Mouse (Mus musculus) lung, adult 18-20 months (tissue): Measurements from ENCODE around the gene Med13l.

ENCODE experiments used
- DNase-seq, 2 experiments: peaks; one replicate each; pipeline ENCODE4 v3.0.0; 2022; ENCODE audit warnings: mixed read lengths in 2 of 2

Gene Med13l

GRCm38 (mm10) chr5:118700978-118701377 lies 140.5 kb downstream of the Med13l start:
- DNase-seq = no peak

GRCm38 (mm10) chr5:118702674-118703073 lies 142.2 kb downstream of the Med13l start:
- DNase-seq = no peak

GRCm38 (mm10) chr5:118704148-118704547 lies 143.7 kb downstream of the Med13l start:
- no peak for DNase-seq

GRCm38 (mm10) chr5:118704960-118705359 lies 144.5 kb downstream of the Med13l start:
- DNase-seq = no peak

DNA sequence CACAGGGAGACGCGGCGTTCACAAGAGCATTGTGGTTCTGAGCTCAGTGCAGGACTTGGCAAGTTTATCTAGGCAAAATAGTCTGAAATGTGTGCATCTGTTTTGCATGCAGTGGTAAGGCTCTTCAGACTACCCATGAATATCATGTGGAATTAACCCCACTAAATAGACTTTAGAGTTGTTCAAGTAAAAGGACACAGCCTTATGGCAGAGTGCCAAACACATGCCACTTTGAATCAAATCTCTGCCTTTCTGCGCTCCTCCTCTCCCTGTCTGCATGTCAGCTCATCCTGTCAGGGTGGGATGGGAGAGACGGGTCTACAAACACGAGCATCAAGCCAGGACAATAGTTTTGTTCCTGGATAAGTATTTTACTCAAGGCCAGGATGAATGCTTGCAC lies 145.5 kb downstream of the Med13l start:
- no peak for DNase-seq

- DNase-seq = no peak
These were observed 145.9 kb downstream of the Med13l start for GRCm38 (mm10) chr5:118706414-118706813.

DNA sequence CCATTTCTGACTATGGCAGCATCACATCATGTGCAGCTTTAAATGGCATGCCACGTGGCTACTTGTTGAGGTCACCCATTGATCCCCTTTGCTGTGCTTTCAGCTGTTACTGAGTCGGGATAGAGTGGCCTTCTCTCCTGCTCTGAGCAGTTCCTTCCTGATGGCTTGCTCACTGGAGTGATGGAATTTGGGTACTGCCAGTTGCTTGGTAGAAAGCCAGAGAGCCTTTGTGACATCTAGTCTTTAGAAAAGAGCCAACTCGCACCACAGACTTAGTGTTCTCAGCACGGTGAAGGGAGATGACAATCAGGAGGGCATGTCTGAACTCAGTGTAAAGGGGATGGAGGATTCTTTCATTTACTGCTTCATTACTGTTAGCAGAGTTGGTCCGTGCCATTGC lies 147.0 kb downstream of the Med13l start:
- DNase-seq = no peak

GRCm38 (mm10) chr5:118708215-118708949 lies 147.9 kb downstream of the Med13l start:
- DNase-seq = peak; percentile 65 to 71

- DNase-seq = peak; percentile 49 to 68
These were observed 149.4 kb downstream of the Med13l start for GRCm38 (mm10) chr5:118709847-118710251.

DNA sequence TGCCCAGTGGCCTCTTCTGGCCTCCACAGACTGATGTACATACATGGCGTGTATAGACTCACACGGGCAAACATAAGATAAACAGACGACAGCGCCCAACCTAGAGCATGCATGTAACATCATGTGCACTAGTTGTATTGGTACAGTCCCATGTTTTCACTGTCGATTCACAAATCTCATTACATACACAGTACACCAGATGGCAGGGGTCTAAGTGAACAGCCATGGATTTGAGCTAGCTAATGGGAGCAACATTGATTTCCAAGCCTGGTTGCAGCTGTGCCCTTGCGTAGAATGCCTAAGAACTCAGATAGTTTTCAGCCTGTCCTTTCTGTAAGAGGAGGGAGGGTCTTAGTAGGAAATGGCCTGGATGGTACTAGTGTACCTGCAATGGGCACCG lies 155.0 kb downstream of the Med13l start:
- DNase-seq = no peak

- DNase-seq = no peak
These were observed 156.1 kb downstream of the Med13l start for GRCm38 (mm10) chr5:118716295-118717271.

DNA sequence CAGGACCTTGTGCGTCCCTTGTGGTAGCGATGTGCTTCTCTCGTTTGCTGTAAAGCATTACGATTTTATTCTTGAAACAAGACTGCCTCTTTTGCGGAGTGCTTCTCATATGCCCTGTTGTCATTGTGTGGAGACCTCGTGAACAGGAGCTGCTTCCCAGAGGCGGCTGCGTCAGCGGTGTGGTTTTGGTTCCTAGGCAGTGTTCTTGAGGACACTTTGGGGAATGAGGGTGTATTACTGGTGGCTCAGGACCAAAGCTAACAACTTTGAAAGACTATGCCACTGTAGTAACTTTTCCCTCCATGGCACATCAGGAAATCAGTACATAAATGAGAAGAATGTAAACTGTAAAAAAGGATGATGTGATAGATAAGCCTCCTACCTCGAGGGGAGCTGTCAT lies 157.0 kb downstream of the Med13l start:
- DNase-seq = peak; percentile 22 to 60

DNA sequence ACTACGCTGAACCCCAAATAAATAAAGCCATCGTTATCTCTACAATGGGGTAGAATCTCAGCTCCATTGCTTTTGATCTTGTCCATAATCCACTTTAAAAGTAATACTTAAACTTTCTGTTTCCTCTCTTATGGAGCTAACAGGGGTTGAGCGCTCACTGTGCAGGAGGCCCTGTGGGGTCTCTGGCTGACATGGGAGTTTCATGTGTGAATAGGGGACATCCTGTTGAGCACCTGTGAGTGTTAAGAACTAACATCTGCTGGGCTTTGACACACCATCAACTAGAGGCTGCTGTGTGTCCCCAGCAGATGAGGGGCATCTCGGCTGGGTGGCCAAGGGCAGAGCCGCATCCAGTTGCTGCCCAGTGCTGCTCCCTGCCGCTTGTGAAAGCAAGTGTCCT lies 157.6 kb downstream of the Med13l start:
- no peak for DNase-seq

- no peak for DNase-seq
These were observed 160.9 kb downstream of the Med13l start for GRCm38 (mm10) chr5:118721416-118721815.

DNA sequence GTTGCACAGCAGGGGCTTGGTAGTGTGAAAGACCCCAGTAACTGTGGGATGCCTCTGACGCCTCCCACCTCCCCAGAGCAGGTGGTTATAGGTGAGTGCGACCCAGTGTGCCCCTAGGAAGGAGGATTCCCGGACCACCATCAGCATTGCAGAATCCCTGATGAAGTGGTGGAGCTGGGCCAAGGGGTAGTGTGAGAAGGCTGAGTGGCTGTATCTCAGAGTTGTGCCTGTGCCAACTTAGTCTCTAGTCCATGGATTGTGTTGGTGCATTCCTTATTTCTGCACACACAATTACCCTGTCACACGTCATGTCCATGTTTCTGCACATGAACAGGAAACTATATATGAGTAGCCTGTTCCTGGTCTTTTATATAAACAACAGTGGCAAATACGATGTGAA lies 161.4 kb downstream of the Med13l start:
- no peak for DNase-seq

DNA sequence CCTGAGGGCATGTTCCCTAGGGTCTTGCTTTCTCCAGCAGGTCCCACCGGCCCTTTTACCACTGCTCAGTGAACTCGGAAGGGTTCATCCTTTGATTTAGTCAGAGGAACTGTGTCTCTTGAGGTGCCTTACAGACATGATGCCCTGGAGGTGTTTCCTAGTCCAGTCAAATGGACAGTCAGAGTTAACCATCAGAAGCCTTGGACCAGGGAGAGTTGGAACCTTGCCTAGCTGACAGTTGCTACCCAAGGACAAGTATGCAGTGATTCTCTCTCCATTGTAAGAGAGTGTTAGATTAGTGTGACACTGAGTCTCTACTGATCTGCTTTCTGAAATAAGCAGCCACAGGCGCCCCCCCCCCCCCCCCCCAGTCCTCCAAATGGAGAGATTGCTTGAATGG lies 162.0 kb downstream of the Med13l start:
- DNase-seq = no peak

- DNase-seq = no peak
These were observed 164.9 kb downstream of the Med13l start for GRCm38 (mm10) chr5:118725425-118725824.

DNA sequence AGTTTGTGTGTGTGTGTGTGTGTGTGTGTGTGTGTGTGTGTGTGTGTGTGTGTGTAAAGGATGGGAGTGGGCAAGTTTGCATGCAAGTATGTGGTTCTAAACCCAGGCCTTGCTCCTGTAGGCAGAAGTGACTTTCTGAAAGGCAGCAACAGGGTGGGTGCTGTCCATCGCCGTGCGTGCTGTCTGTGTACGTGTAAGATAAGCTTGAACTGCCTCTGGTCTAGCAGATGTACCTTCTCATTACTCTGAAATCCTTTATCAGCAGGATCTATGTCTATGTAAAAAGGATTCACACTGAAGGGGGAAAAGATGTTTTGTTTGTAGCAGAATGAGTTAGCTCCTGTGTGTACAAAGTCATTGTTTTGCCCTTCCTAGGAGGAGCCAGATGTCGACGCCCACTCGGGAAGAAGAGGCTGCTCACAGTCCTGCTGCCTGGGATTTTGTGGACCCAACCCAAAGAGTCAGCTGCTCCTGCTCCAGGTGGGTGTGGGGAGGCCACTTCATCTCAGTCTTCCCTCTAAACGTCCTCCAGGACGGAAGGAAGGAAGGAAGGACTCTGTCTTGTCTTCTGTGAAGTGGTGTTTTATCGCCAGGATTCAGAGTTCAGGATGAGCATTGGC lies 165.5 kb downstream of the Med13l start:
- peak; percentile 46 to 62 for DNase-seq

- no peak for DNase-seq
These were observed 166.9 kb downstream of the Med13l start for GRCm38 (mm10) chr5:118727336-118727735.

- DNase-seq = no peak
These were observed 171.7 kb downstream of the Med13l start for GRCm38 (mm10) chr5:118732221-118732620.

GRCm38 (mm10) chr5:118732651-118733050 lies 172.2 kb downstream of the Med13l start:
- DNase-seq = no peak

DNA sequence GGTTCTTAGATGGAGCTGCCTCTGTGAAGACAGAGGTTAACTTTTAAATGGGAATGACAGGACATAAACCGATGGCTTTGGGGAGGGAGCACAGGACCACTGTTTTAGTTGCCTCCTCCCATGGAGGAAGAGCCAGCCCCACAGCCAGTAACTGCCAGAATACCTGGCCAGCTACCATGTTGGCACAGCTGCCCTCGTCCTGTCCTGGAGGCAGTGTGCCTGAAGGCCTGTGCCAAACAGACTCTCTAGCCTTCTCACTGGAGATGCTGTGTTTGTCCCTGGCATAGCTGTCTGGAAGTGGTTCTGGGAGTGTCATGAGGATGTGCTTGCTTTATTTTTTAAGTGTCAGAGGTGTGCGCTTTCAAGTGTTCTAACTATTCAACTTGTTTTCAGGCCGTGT lies 173.1 kb downstream of the Med13l start:
- DNase-seq = no peak

DNA sequence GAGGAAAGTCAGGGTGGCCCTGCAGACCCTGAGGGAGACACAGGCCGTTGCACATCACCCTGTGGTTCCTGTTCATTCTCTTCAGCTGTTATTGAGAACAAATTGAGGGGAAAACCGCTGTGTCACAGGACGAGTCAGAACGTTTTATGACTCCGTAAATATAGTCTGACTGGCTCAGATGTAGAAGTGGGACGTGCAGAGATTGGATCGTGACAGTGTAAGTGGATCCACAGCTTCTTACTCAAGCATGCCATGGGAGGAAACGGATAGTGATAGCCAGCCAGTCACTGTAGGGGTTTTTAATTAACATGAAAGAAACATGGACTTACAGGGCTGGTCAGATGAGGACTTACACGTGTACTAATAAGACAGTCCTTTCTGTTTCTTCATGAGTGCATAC lies 174.0 kb downstream of the Med13l start:
- DNase-seq = no peak
